Mouse (Mus musculus) forebrain, embryonic 16.5 days (tissue): ENCODE measurements around the gene Vsig2. TPM values are rescaled to one million over a fixed set of nuclear protein-coding genes. Genes with fewer than 3 reads are reported as not detected.

Experiments
- ATAC-seq: fragments of 200-750 bp; cut with Nextera tagmentation; 2 replicates; pipeline ENCODE4 v1.8.0; 2017; ENCODE audit warnings: mild to moderate bottlenecking, moderate library complexity
- H3K27ac ChIP-seq: fragments of 300-500 bp; sonication (generic); 2 replicates; pipeline ENCODE4 v1.5.1; 2014; ENCODE audit warnings: low read length, control low read depth
- H3K27me3 ChIP-seq: fragments of 300-500 bp; sonication (generic); replicated peaks from 2 replicates; pipeline ENCODE4 v1.6.1; 2014; ENCODE audit warnings: low read length; ENCODE audit not compliant: control insufficient read depth, insufficient read depth
- H3K36me3 ChIP-seq: fragments of 300-500 bp; sonication (generic); 2 replicates; pipeline ENCODE4 v1.6.1; 2014; ENCODE audit not compliant: control insufficient read depth, insufficient read depth
- H3K4me1 ChIP-seq: fragments of 300-500 bp; sonication (generic); replicated peaks from 2 replicates; pipeline ENCODE4 v1.6.1; 2014; ENCODE audit warnings: low read length; ENCODE audit not compliant: control insufficient read depth, insufficient read depth
- H3K4me2 ChIP-seq: fragments of 300-500 bp; sonication (generic); 2 replicates; pipeline ENCODE4 v1.6.1; 2014; ENCODE audit warnings: mild to moderate bottlenecking, low read length, control low read depth
- H3K4me3 ChIP-seq: fragments of 300-500 bp; sonication (generic); replicated peaks from 2 replicates; pipeline ENCODE4 v1.5.1; 2014; ENCODE audit warnings: mild to moderate bottlenecking, low read length, control low read depth
- H3K9ac ChIP-seq: fragments of 300-500 bp; sonication (generic); replicated peaks from 2 replicates; pipeline ENCODE4 v1.6.1; 2014; ENCODE audit warnings: low read depth, low read length, control low read depth
- H3K9me3 ChIP-seq: fragments of 300-500 bp; sonication (generic); 2 replicates; pipeline ENCODE4 v1.6.1; 2016; ENCODE audit warnings: low read length; ENCODE audit not compliant: control insufficient read depth
- WGBS: fragments of 180-500 bp; shearing (Covaris S2); extraction: QIAGEN DNeasy Blood & Tissue Kit; methylation state at CpG from one replicate; pipeline ENCODE4 v1.1.7; 2014; 5-methylcytosine and 5-hydroxymethylcytosine counted together
- polyA plus RNA-seq: library from polyadenylated mRNA; unstranded; fragments of >200 nt; fragmentation: Nextera tagmentation; extraction: Ambion mirVana; gene quantifications from 2 replicates; pipeline ENCODE4 v1.2.1, GENCODE M21; 2015

The Vsig2 gene
- polyA plus RNA-seq, 1 experiment from 2014 or later, result 0.86 TPM

DNA sequence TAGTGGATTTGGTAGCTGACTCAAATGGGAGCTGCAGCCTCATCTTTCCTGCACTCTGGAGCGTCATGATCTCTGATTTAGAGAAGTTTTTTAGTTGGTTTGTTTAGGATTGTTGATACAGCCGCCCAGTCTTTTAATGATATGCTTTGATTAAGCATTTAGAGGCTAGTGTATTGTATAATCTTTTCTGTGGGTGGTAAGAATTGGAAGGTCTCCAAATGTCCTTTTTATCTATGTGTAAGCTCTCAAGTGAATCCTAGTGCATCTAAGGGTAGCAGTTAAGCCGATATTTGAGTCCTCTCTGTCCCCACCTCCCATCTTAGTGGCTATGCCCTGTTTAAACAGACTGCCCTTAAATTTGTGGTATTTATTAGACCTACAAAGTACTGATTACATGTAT, 24.6 kb upstream of the Vsig2 start:
- no peaks in the 10 kb centered on the region for H3K9me3 ChIP-seq
- H3K4me3 ChIP-seq, result no peak overlapping the region
- H3K27ac ChIP-seq, result no peak overlapping the region
- no peak overlapping the region for H3K9ac ChIP-seq
- 62% methylated on average over 3 of the region's 3 CpGs for WGBS
- no peaks in the 10 kb centered on the region for H3K4me1 ChIP-seq
- no peak for ATAC-seq
- no peaks in the 10 kb centered on the region for H3K27me3 ChIP-seq
- H3K4me2 ChIP-seq, result no peak overlapping the region
- no peaks in the 10 kb centered on the region for H3K36me3 ChIP-seq

GRCm38 (mm10) chr9:37517467-37517866, 21.6 kb upstream of the Vsig2 start:
- Histone ChIP-seq H3K4me3 (no peak overlapping the region), H3K27me3 (no peaks in the 10 kb centered on the region), H3K9ac (no peak overlapping the region), H3K9me3 (no peaks in the 10 kb centered on the region), H3K27ac (no peak overlapping the region), H3K4me1 (no peaks in the 10 kb centered on the region), H3K36me3 (peaks cover 8% of the 10 kb centered on the region), H3K4me2 (no peak overlapping the region)
- 58% methylated on average over 1 of the region's 1 CpGs for WGBS
- ATAC-seq, result no peak

DNA sequence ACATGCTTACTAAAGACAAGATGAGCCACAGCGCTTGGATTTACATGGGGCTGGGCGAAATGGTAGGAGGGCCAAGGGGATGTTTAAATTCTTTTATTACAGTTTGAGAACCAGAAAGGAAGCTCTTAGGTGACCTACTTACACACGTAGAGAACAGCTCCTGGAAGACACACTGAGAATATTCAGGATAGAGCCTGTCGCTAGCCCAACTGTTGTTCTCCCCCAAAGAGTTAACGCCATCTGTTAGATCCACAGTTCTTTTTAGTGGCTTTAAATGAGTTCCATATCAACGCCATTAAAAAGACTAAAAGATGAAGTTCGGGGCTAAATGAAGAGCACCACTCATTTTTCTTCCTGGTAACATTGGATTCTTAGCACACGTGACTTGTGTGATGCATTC, 20.1 kb upstream of the Vsig2 start:
- ATAC-seq, result no peak
- Histone ChIP-seq H3K4me2 (no peak overlapping the region), H3K4me1 (no peaks in the 10 kb centered on the region), H3K9me3 (no peaks in the 10 kb centered on the region), H3K27ac (no peak overlapping the region), H3K9ac (no peak overlapping the region), H3K36me3 (peaks cover 8% of the 10 kb centered on the region), H3K27me3 (no peaks in the 10 kb centered on the region), H3K4me3 (no peak overlapping the region)
- WGBS, result 78% methylated on average over 8 of the region's 8 CpGs

DNA sequence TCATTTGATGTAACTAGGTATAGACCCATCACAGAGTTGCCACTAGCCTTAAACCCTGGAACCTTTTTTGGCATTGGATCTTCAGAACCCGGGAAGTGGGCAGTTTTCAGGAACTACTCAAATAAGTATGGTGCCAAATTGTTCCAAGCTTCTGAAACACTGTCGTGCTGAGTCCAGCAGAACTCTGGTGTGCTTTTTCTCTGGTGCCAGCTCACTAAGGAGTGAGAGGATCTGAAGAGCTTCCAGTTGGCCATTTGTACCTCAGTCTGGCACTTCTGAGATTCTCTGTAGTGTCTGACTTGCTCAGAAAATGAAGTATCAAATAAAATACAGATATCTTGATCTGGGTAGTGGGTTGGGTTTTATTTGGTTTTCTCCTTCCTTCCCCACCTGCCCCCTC, 19.1 kb upstream of the Vsig2 start:
- Histone ChIP-seq H3K4me1 (no peaks in the 10 kb centered on the region), H3K27me3 (no peaks in the 10 kb centered on the region), H3K36me3 (peaks cover 10% of the 10 kb centered on the region), H3K4me3 (no peak overlapping the region), H3K4me2 (no peak overlapping the region), H3K9ac (no peak overlapping the region), H3K9me3 (no peaks in the 10 kb centered on the region), H3K27ac (no peak overlapping the region)
- no peak for ATAC-seq
- WGBS, result 80% methylated on average over 2 of the region's 2 CpGs

GRCm38 (mm10) chr9:37525461-37525860, 13.6 kb upstream of the Vsig2 start:
- no peak for ATAC-seq
- Histone ChIP-seq H3K9me3 (no peaks in the 10 kb centered on the region), H3K27ac (no peak overlapping the region), H3K4me1 (peaks cover 7% of the 10 kb centered on the region), H3K36me3 (peaks cover 9% of the 10 kb centered on the region), H3K4me2 (no peak overlapping the region), H3K27me3 (peaks cover 40% of the 10 kb centered on the region), H3K4me3 (no peak overlapping the region), H3K9ac (no peak overlapping the region)
- WGBS, result 94% methylated on average over 2 of the region's 2 CpGs

DNA sequence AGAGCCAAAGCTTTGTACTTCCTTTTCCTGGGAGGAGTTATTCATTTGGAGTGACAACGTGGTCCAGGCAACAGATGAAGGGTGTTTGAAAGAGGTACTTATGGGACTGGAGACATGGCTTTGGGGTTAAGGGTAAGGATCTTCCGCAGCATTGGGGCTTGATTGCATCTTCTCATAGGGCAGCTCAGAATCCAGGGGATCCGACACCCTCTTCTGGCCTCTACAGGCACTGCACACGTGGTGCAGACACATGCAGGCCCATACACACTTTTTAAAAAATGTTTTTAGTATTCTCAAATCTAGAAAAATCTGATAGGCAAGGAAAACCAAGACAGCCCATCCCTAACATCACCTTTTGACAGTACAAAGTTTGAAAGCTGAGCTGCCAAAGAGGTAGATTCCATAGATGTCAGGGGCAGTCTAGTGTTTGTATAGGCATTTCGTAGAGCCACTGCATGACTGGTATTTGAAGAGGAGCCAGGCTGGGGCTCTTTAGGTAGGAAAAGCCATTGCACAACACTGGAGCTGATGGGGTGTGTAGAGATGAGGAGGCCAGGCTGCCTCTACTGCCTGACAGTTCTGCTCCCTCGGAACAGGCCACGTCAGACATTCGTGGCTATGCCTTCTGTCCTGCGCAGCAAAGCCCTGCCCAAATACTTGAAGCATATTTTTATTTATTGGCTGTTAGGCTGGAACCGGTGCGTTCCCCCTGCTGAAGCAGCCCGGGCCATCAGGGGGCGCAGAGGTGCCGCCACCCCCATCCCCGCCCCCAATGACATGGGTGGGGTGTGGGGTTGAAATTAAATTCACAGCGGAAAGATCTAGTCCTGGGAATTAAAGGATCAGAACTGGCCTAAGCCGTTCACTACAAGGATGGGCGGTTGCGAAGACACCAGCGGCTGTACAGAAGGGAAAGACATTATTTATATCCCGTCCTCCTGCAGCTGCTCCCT, 12.3 kb upstream of the Vsig2 start:
- Histone ChIP-seq H3K4me1 (peaks cover 17% of the 10 kb centered on the region), H3K4me2 (no peak overlapping the region), H3K27ac (no peak overlapping the region), H3K9me3 (no peaks in the 10 kb centered on the region), H3K9ac (no peak overlapping the region), H3K36me3 (peaks cover 2% of the 10 kb centered on the region), H3K27me3 (peaks cover 46% of the 10 kb centered on the region), H3K4me3 (no peak overlapping the region)
- ATAC-seq, result no peak
- 35% methylated on average over 21 of the region's 21 CpGs for WGBS

GRCm38 (mm10) chr9:37527396-37528224, 11.4 kb upstream of the Vsig2 start, which contains the start of gene Esam:
Gene Esam (plus strand): TSS chr9:37528078.
- Histone ChIP-seq H3K36me3 (peaks cover 2% of the 10 kb centered on the region; the same call in 1 of the 2 replicates), H3K9ac (no peak within 1 kb of the TSS), H3K4me3 (no peak within 1 kb of the TSS), H3K4me2 (peak within 1 kb of the TSS; percentile 1; the same call in 1 of the 2 replicates), H3K4me1 (peaks cover 17% of the 10 kb centered on the region), H3K9me3 (no peaks in the 10 kb centered on the region), H3K27ac (no peak within 1 kb of the TSS), H3K27me3 (peaks cover 46% of the 10 kb centered on the region)
- WGBS, result 11% methylated on average over 41 of the region's 41 CpGs
- no peak for ATAC-seq

GRCm38 (mm10) chr9:37528225-37528970, 10.7 kb upstream of the Vsig2 start:
- Histone ChIP-seq H3K9ac (no peak overlapping the region), H3K36me3 (peaks cover 2% of the 10 kb centered on the region; the same call in 1 of the 2 replicates), H3K4me1 (peaks cover 17% of the 10 kb centered on the region), H3K27me3 (peaks cover 46% of the 10 kb centered on the region), H3K4me2 (no peak overlapping the region), H3K4me3 (no peak overlapping the region), H3K9me3 (no peaks in the 10 kb centered on the region), H3K27ac (no peak overlapping the region)
- 31% methylated on average over 9 of the region's 9 CpGs for WGBS
- ATAC-seq, result no peak
